Comparison of ENCODE assay signal across 8 mouse cellular contexts in the genomic region with DNA sequence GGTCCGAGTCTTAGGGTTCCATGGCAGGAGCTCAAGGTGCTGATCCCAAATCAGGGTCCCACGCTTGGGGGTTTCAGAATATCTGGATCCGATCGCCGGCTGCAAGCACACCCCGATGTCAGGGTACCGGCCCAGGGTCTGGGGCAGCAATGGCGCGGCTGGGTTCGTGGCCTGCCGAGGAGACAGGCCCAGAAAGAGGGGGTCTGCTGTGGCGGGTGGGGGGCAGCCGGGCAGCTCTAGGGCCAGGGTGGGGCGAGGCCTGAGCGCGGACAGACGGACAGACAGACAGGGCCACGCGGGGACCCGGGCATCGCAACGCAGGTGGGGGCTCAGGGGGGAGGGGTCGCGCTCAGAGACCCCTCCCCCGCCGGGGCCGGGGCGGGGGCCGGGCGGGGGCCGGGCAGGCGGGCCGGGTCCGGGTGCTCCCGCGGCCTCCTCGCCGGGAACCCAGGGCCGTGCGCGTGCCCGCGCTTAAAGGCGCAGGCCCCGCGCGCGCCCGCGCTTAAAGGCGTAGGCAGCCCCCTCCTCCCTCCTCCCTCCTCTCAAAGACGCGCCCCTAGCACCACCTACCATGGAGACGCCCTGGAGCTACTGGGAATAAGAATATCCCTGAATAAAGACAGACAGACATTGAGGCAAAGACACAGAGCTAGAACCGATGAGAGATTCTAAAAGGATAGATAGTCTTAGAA. TPM values are rescaled to one million over a fixed set of nuclear protein-coding genes. Genes with fewer than 3 reads are reported as not detected.
DNase-seq lines count a peak whose midpoint lies in the region; ATAC-seq lines count a peak whose summit lies in the region.

Lrfn3 (minus strand) TSS at position 121 of the 692 bp plus-strand sequence.

- peaks cover 29% of the 10 kb centered on the region for H3K27me3 ChIP-seq in heart, embryonic 15.5 days
- no peaks in the 10 kb centered on the region for H3K27me3 ChIP-seq in lung, embryonic 16.5 days (ENCODE audit: control insufficient read depth, insufficient read depth, low read depth, low read length)

- DNase-seq in 3134 (ENCODE audit: extremely low read depth, insufficient read length, low spot score), result peak; percentile 69
- DNase-seq in adrenal gland, adult 18-20 months (ENCODE audit: low spot score in 2 of 2), result peak; percentile 36 to 48
- DNase-seq in embryo, embryonic 9.5 days (ENCODE audit: extremely low spot score), result peak; percentile 71
- DNase-seq in layer of hippocampus, postnatal 10 days (ENCODE audit: low spot score in 2 of 2), result peak; percentile 50 to 69
- peak; percentile 84 for DNase-seq in right cerebral cortex, postnatal 4 days

- H3K9ac ChIP-seq in heart, embryonic 15.5 days, result peak within 1 kb of the TSS; percentile 71
- peak within 1 kb of the TSS; percentile 78 for H3K9ac ChIP-seq in lung, embryonic 16.5 days (ENCODE audit: low read length)

- H3K4me3 ChIP-seq in heart, embryonic 15.5 days, result peak within 1 kb of the TSS; percentile 67
- peak within 1 kb of the TSS; percentile 59 for H3K4me3 ChIP-seq in lung, embryonic 16.5 days (ENCODE audit: low read length)

- peaks cover 12% of the 10 kb centered on the region for H3K4me1 ChIP-seq in heart, embryonic 15.5 days (replicated peaks)
- H3K4me1 ChIP-seq in lung, embryonic 16.5 days (replicated peaks; ENCODE audit: control insufficient read depth, insufficient read depth, low read length), result peaks cover 9% of the 10 kb centered on the region; the same call in 1 of the 2 replicates

- WGBS in heart, embryonic 15.5 days, result 2% methylated on average over 27 of the region's 55 CpGs
- WGBS in lung, embryonic 16.5 days, result 1% methylated on average over 47 of the region's 55 CpGs

- ATAC-seq in heart, embryonic 15.5 days (replicated peaks; ENCODE audit: insufficient number of reproducible peaks, insufficient read depth, low FRiP score, low read depth), result peak; percentile 40; the same call in 1 of the 2 replicates
- peak; percentile 82 for ATAC-seq in lung, embryonic 16.5 days (ENCODE audit: low read depth)
- ATAC-seq in granulocyte monocyte progenitor cell, adult 5-6 weeks (replicated peaks; ENCODE audit: poor library complexity, severe bottlenecking), result no peak

- no peaks in the 10 kb centered on the region for H3K36me3 ChIP-seq in heart, embryonic 15.5 days
- peaks cover 6% of the 10 kb centered on the region for H3K36me3 ChIP-seq in lung, embryonic 16.5 days (ENCODE audit: control insufficient read depth, insufficient read depth, low read length)

- no peaks in the 10 kb centered on the region for H3K9me3 ChIP-seq in heart, embryonic 15.5 days (replicated peaks)
- H3K9me3 ChIP-seq in lung, embryonic 16.5 days (ENCODE audit: control insufficient read depth, low read length), result no peaks in the 10 kb centered on the region

- H3K27ac ChIP-seq in heart, embryonic 15.5 days, result no peak within 1 kb of the TSS
- no peak within 1 kb of the TSS for H3K27ac ChIP-seq in lung, embryonic 16.5 days (ENCODE audit: low read length)

- H3K4me2 ChIP-seq in heart, embryonic 15.5 days, result peak within 1 kb of the TSS; percentile 91
- peak within 1 kb of the TSS; percentile 71 for H3K4me2 ChIP-seq in lung, embryonic 16.5 days (ENCODE audit: low read depth, low read length)

RNA-seq across cellular contexts. Expression of gene Lrfn3, which starts in this region (rescaled TPM):
- 1 to 10 TPM; 6.7 to 8.5 TPM for total RNA-seq in adrenal gland, adult 18-20 months (2021)
- polyA plus RNA-seq in heart, embryonic 15.5 days (2015; fragmentation: Nextera tagmentation; extraction: Ambion mirVana), result 1.4 and 2.1 TPM in 2 replicates
- total RNA-seq in layer of hippocampus, postnatal 10 days (2021), result 10 to 100 TPM; 42.8 to 43.6 TPM
- polyA plus RNA-seq in lung, embryonic 16.5 days (2015; fragmentation: Nextera tagmentation; extraction: Ambion mirVana), result 3.5 and 3.9 TPM in 2 replicates
- total RNA-seq in granulocyte monocyte progenitor cell, adult 5-6 weeks (2014; fragmentation: Nextera tagmentation), result not detected in 2 replicates
- total RNA-seq in granulocyte monocyte progenitor cell, adult 5-6 weeks (2017), result not detected in 2 replicates

Comparison
In these comparisons a context has a peak if more than half of its experiments do, and no peak if none do; other contexts are left out.
1. RNA of gene Lrfn3 (total RNA-seq): 42.8 to 43.6 TPM in layer of hippocampus, postnatal 10 days and 6.7 to 8.5 TPM in adrenal gland, adult 18-20 months; not detected in granulocyte monocyte progenitor cell, adult 5-6 weeks; every median in the first group is over 4 times any median in the second.
2. RNA of gene Lrfn3 (total RNA-seq): 42.8 to 43.6 TPM in layer of hippocampus, postnatal 10 days; 6.7 to 8.5 TPM in adrenal gland, adult 18-20 months; every median in the first group is over 4 times any median in the second.
3. Peak in every context shown above with its lines, with median percentiles within 50 percentile points of each other: DNase-seq.